Mouse (Mus musculus) kidney, adult 2 months (tissue): ENCODE data around the gene Gm21983. TPM values are rescaled to one million over a fixed set of nuclear protein-coding genes. Genes with fewer than 3 reads are reported as not detected.
A peak's percentile ranks its signal among the peaks of the same experiment; 100 is the strongest.

Source experiments
- DNase-seq: peaks from one replicate; pipeline ENCODE4 v3.0.0; 2021
- H3K27ac ChIP-seq: fragments of 200-500 bp; 2 replicates; pipeline ENCODE4 v1.5.1; 2012; ENCODE audit warnings: low read depth, low read length, control low read depth, inconsistent platforms; ENCODE audit not compliant: insufficient read depth
- H3K27me3 ChIP-seq: fragments of 200-500 bp; replicated peaks from 2 replicates; pipeline ENCODE4 v1.6.1; 2012; ENCODE audit warnings: mild to moderate bottlenecking, moderate library complexity, low read length, inconsistent platforms; ENCODE audit not compliant: control insufficient read depth, insufficient read depth
- H3K36me3 ChIP-seq: fragments of 200-500 bp; 2 replicates; pipeline ENCODE4 v1.6.1; 2012; ENCODE audit warnings: mild to moderate bottlenecking, moderate library complexity, low read length, inconsistent platforms; ENCODE audit not compliant: control insufficient read depth, insufficient read depth
- H3K4me1 ChIP-seq: fragments of 200-500 bp; 2 replicates; pipeline ENCODE4 v1.6.1; 2011; ENCODE audit warnings: low read length; ENCODE audit not compliant: control insufficient read depth, insufficient read depth
- H3K4me3 ChIP-seq: fragments of 200-500 bp; 2 replicates; pipeline ENCODE4 v1.5.1; 2011; ENCODE audit warnings: mild to moderate bottlenecking, low read depth, low read length, control low read depth; ENCODE audit not compliant: insufficient read depth
- CTCF ChIP-seq: fragments of 200-500 bp; conservative IDR thresholded peaks from 2 replicates; pipeline ENCODE4 v1.5.1; 2011; ENCODE audit warnings: low read depth, mild to moderate bottlenecking, control low read depth, low read length, moderate library complexity, mixed read lengths; ENCODE audit not compliant: insufficient read depth, insufficient read length
- POLR2A ChIP-seq: fragments of 200-500 bp; IDR thresholded peaks from one replicate; pipeline ENCODE4 v1.6.1; 2011; ENCODE audit warnings: low read depth, low read length, control low read depth
- WGBS: fragments of 180-500 bp; shearing (Covaris S2); methylation state at CpG from one replicate; pipeline ENCODE4 v1.1.7; 2018; 5-methylcytosine and 5-hydroxymethylcytosine counted together
- polyA plus RNA-seq: library from polyadenylated mRNA; depleted of rRNA; stranded (reverse); fragments of >200 nt; gene quantifications from 2 replicates; pipeline ENCODE4 v1.2.3, GENCODE M21; 2012

The Gm21983 gene
- polyA plus RNA-seq, 1 experiment = not detected

GRCm38 (mm10) chr7:27221939-27222338 is 41.1 kb upstream of the Gm21983 start:
- H3K36me3 ChIP-seq = no peaks in the 10 kb centered on the region
- 55% methylated on average over 6 of the region's 6 CpGs for WGBS
- H3K4me1 ChIP-seq = peaks cover 15% of the 10 kb centered on the region
- no peak overlapping the region for H3K27ac ChIP-seq
- no peak for DNase-seq
- no peaks in the 10 kb centered on the region for H3K27me3 ChIP-seq
- H3K4me3 ChIP-seq = no peak overlapping the region
- TF ChIP-seq CTCF = no peak

GRCm38 (mm10) chr7:27219937-27220336 is 39.1 kb upstream of the Gm21983 start:
- no peak overlapping the region for H3K4me3 ChIP-seq
- H3K27me3 ChIP-seq = no peaks in the 10 kb centered on the region
- H3K36me3 ChIP-seq = no peaks in the 10 kb centered on the region
- TF ChIP-seq POLR2A = no peak
- no peak for TF ChIP-seq CTCF
- 57% methylated on average over 11 of the region's 11 CpGs for WGBS
- H3K4me1 ChIP-seq = peaks cover 3% of the 10 kb centered on the region; the same call in 1 of the 2 replicates
- no peak overlapping the region for H3K27ac ChIP-seq
- DNase-seq = peak; percentile 47

- WGBS = 74% methylated on average over 7 of the region's 7 CpGs
- Histone ChIP-seq H3K4me1 (no peaks in the 10 kb centered on the region), H3K36me3 (no peaks in the 10 kb centered on the region), H3K4me3 (no peak overlapping the region), H3K27ac (no peak overlapping the region), H3K27me3 (no peaks in the 10 kb centered on the region)
- TF ChIP-seq CTCF (no peak), POLR2A (no peak)
- no peak for DNase-seq
Measured at GRCm38 (mm10) chr7:27218586-27218985, 37.7 kb upstream of the Gm21983 start.

- 82% methylated on average over 2 of the region's 2 CpGs for WGBS
- TF ChIP-seq POLR2A = no peak
- TF ChIP-seq CTCF = no peak
- Histone ChIP-seq H3K36me3 (no peaks in the 10 kb centered on the region; the same call in 1 of the 2 replicates), H3K27ac (no peak overlapping the region), H3K4me3 (no peak overlapping the region), H3K27me3 (no peaks in the 10 kb centered on the region), H3K4me1 (no peaks in the 10 kb centered on the region)
- DNase-seq = no peak
Measured at GRCm38 (mm10) chr7:27212626-27213025, 31.7 kb upstream of the Gm21983 start.

- no peaks in the 10 kb centered on the region for H3K27me3 ChIP-seq
- DNase-seq = peak; percentile 59
- H3K27ac ChIP-seq = peak overlapping the region; percentile 24; the same call in 1 of the 2 replicates
- H3K4me3 ChIP-seq = no peak overlapping the region
- no peaks in the 10 kb centered on the region for H3K36me3 ChIP-seq
- peaks cover 3% of the 10 kb centered on the region; the same call in 1 of the 2 replicates for H3K4me1 ChIP-seq
- TF ChIP-seq CTCF (no peak), POLR2A (no peak)
- WGBS = 70% methylated on average over 8 of the region's 8 CpGs
Measured at GRCm38 (mm10) chr7:27203730-27204449, 23.0 kb upstream of the Gm21983 start.

GRCm38 (mm10) chr7:27198779-27199178 is 17.9 kb upstream of the Gm21983 start:
- DNase-seq = no peak
- Histone ChIP-seq H3K4me1 (peaks cover 5% of the 10 kb centered on the region; the same call in 1 of the 2 replicates), H3K27ac (no peak overlapping the region), H3K36me3 (no peaks in the 10 kb centered on the region), H3K27me3 (no peaks in the 10 kb centered on the region), H3K4me3 (no peak overlapping the region)
- WGBS = 94% methylated on average over 8 of the region's 8 CpGs
- TF ChIP-seq CTCF = no peak
- no peak for TF ChIP-seq POLR2A

GRCm38 (mm10) chr7:27198355-27198754 is 17.5 kb upstream of the Gm21983 start:
- DNase-seq = no peak
- TF ChIP-seq POLR2A (no peak), CTCF (no peak)
- peaks cover 4% of the 10 kb centered on the region; the same call in 1 of the 2 replicates for H3K4me1 ChIP-seq
- no peaks in the 10 kb centered on the region for H3K27me3 ChIP-seq
- H3K36me3 ChIP-seq = no peaks in the 10 kb centered on the region
- H3K27ac ChIP-seq = no peak overlapping the region
- no peak overlapping the region for H3K4me3 ChIP-seq
